Mouse (Mus musculus): ENCODE measurements around the gene Rabep1.

Gene Rabep1

GRCm38 (mm10) chr11:70844559-70845456, at the start of gene Rabep1:
TSS of gene Rabep1 (plus strand) at chr11:70844778.
- DNase-seq (ENCODE audit: extremely low spot score, low read depth, low spot score) = peak; percentile 73

- DNase-seq (ENCODE audit: extremely low spot score, low read depth, low spot score) = no peak
Observed at GRCm38 (mm10) chr11:70802208-70802864, 42.2 kb upstream of the Rabep1 start.

- DNase-seq (ENCODE audit: extremely low spot score, low read depth, low spot score) = no peak
Observed at GRCm38 (mm10) chr11:70802865-70803261, 41.7 kb upstream of the Rabep1 start.

GRCm38 (mm10) chr11:70803711-70804200, 40.8 kb upstream of the Rabep1 start:
- DNase-seq (ENCODE audit: extremely low spot score, low read depth, low spot score) = no peak

- DNase-seq (ENCODE audit: extremely low spot score, low read depth, low spot score) = no peak
Observed at GRCm38 (mm10) chr11:70804395-70804794, 40.2 kb upstream of the Rabep1 start.

GRCm38 (mm10) chr11:70805641-70806175, 38.9 kb upstream of the Rabep1 start:
- no peak for DNase-seq (ENCODE audit: extremely low spot score, low read depth, low spot score)

GRCm38 (mm10) chr11:70806697-70807096, 37.9 kb upstream of the Rabep1 start:
- no peak for DNase-seq (ENCODE audit: extremely low spot score, low read depth, low spot score)

GRCm38 (mm10) chr11:70807630-70808029, 36.9 kb upstream of the Rabep1 start:
- DNase-seq (ENCODE audit: extremely low spot score, low read depth, low spot score) = no peak

- no peak for DNase-seq (ENCODE audit: extremely low spot score, low read depth, low spot score)
Observed at GRCm38 (mm10) chr11:70808101-70808500, 36.5 kb upstream of the Rabep1 start.

GRCm38 (mm10) chr11:70809011-70809410, 35.6 kb upstream of the Rabep1 start:
- DNase-seq (ENCODE audit: extremely low spot score, low read depth, low spot score) = no peak

GRCm38 (mm10) chr11:70811041-70811440, 33.5 kb upstream of the Rabep1 start:
- DNase-seq (ENCODE audit: extremely low spot score, low read depth, low spot score) = no peak

- no peak for DNase-seq (ENCODE audit: extremely low spot score, low read depth, low spot score)
Observed at GRCm38 (mm10) chr11:70811471-70812240, 32.9 kb upstream of the Rabep1 start.

GRCm38 (mm10) chr11:70812365-70812764, 32.2 kb upstream of the Rabep1 start, which contains the start of gene Scimp:
TSS of gene Scimp (minus strand) at chr11:70812586.
- no peak for DNase-seq (ENCODE audit: extremely low spot score, low read depth, low spot score)

GRCm38 (mm10) chr11:70815071-70815470, 29.5 kb upstream of the Rabep1 start:
- DNase-seq (ENCODE audit: extremely low spot score, low read depth, low spot score) = no peak

GRCm38 (mm10) chr11:70815498-70816078, 29.0 kb upstream of the Rabep1 start:
- DNase-seq (ENCODE audit: extremely low spot score, low read depth, low spot score) = peak; percentile 73

- DNase-seq (ENCODE audit: extremely low spot score, low read depth, low spot score) = no peak
Observed at GRCm38 (mm10) chr11:70816770-70817169, 27.8 kb upstream of the Rabep1 start.

GRCm38 (mm10) chr11:70820120-70820519, 24.5 kb upstream of the Rabep1 start:
- DNase-seq (ENCODE audit: extremely low spot score, low read depth, low spot score) = no peak

- no peak for DNase-seq (ENCODE audit: extremely low spot score, low read depth, low spot score)
Observed at GRCm38 (mm10) chr11:70821728-70822591, 22.6 kb upstream of the Rabep1 start.

- DNase-seq (ENCODE audit: extremely low spot score, low read depth, low spot score) = no peak
Observed at GRCm38 (mm10) chr11:70826207-70826606, 18.4 kb upstream of the Rabep1 start.

Measured in hindlimb bud, embryonic 11.5 days (tissue).